Mouse (Mus musculus) G1E (cell line): ENCODE results near the gene Ispd.

ENCODE experiments used
- CTCF ChIP-seq: IDR thresholded peaks from 2 replicates; pipeline ENCODE4 v1.5.1; 2012; ENCODE audit warnings: low read depth, low read length, inconsistent platforms, mixed read lengths
- GATA1 ChIP-seq: IDR thresholded peaks from 2 replicates; pipeline ENCODE4 v1.6.1; 2012; ENCODE audit warnings: borderline replicate concordance, low read length, inconsistent platforms, mixed read lengths
- POLR2AphosphoS5 ChIP-seq: IDR thresholded peaks from 2 replicates; pipeline ENCODE4 v1.6.1; 2012; ENCODE audit warnings: low read depth, low read length, inconsistent platforms; ENCODE audit not compliant: insufficient replicate concordance

DNA sequence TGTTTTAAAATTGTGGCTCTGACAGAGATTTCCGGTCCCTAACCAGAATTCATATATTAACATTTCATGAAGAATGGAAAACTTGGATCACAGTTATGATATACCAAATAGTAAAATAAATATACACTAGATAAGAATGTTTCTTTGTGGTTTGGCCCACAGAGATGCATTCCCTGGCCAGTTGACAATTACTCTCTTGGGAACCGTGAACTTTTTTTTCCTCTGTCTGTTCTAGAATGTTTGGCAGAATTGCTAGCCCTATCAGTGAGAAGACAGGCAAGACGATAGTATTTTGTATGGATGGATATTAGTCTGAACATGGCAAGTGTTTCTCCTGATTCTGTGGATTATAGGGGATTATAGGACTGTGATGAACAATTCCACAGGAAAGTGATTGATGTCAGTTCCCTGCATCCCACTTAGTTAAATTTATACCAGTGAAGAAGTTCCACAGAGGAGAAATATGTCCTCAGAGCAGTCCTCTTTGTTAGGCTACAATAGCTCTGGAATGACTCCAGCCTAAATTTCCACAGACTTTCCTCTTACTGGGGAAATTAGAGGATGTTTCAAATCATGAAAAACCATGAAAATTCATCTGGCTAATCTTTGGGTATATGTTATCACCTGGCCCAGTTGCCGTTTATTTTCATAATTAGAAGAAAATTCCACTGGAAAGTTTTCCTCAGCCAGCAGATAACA, 352.6 kb downstream of the Ispd start:
- TF ChIP-seq CTCF: no peak
- TF ChIP-seq GATA1: no peak
- no peak for TF ChIP-seq POLR2AphosphoS5
